In genomic region chr4:106912689-106913041, GRCm38 (mm10) we compare ENCODE assay signal across 8 mouse cellular contexts. TPM values are rescaled to one million over a fixed set of nuclear protein-coding genes. Genes with fewer than 3 reads are reported as not detected.
A peak's percentile ranks its signal among the peaks of the same experiment; 100 is the strongest.
DNase-seq lines count a peak whose midpoint lies in the region; ATAC-seq and TF ChIP-seq lines count a peak whose summit lies in the region.

No protein-coding gene starts in this region.

- H3K9ac ChIP-seq in heart, embryonic 12.5 days, result peak overlapping the region; percentile 99
- peak overlapping the region; percentile 99 for H3K9ac ChIP-seq in forebrain, embryonic 14.5 days (ENCODE audit: low read length)
- H3K9ac ChIP-seq in liver, embryonic 15.5 days, result peak overlapping the region; percentile 99

- peaks cover 37% of the 10 kb centered on the region for H3K36me3 ChIP-seq in heart, embryonic 12.5 days
- peaks cover 45% of the 10 kb centered on the region for H3K36me3 ChIP-seq in E14TG2a.4 (ENCODE audit: insufficient read depth, low read length)
- peaks cover 43% of the 10 kb centered on the region for H3K36me3 ChIP-seq in forebrain, embryonic 14.5 days (ENCODE audit: control insufficient read depth, insufficient read depth, low read length)
- H3K36me3 ChIP-seq in liver, embryonic 15.5 days (replicated peaks), result peaks cover 48% of the 10 kb centered on the region

- no peak for ATAC-seq in heart, embryonic 12.5 days (ENCODE audit: insufficient number of reproducible peaks, low FRiP score)
- no peak for ATAC-seq in forebrain, embryonic 14.5 days
- no peak for ATAC-seq in liver, embryonic 15.5 days (ENCODE audit: insufficient read depth)
- no peak for ATAC-seq in granulocyte monocyte progenitor cell, adult 5-6 weeks (replicated peaks; ENCODE audit: poor library complexity, severe bottlenecking)
- ATAC-seq in activated CD4-positive, CD25-positive, alpha-beta regulatory T cell, adult 4 months, result no peak

- no peaks in the 10 kb centered on the region for H3K27me3 ChIP-seq in heart, embryonic 12.5 days (replicated peaks)
- H3K27me3 ChIP-seq in E14TG2a.4 (ENCODE audit: insufficient read depth, low read length), result peaks cover 13% of the 10 kb centered on the region
- H3K27me3 ChIP-seq in forebrain, embryonic 14.5 days (replicated peaks; ENCODE audit: control insufficient read depth, insufficient read depth, low read length), result no peaks in the 10 kb centered on the region
- no peaks in the 10 kb centered on the region for H3K27me3 ChIP-seq in liver, embryonic 15.5 days

- peak overlapping the region; percentile 98 for H3K27ac ChIP-seq in heart, embryonic 12.5 days (ENCODE audit: poor library complexity, severe bottlenecking)
- H3K27ac ChIP-seq in forebrain, embryonic 14.5 days (ENCODE audit: low read depth, low read length), result peak overlapping the region; percentile 98; the same call in 1 of the 2 replicates
- peak overlapping the region; percentile 97 for H3K27ac ChIP-seq in liver, embryonic 15.5 days (replicated peaks)

- peak overlapping the region; percentile 88 for H3K4me3 ChIP-seq in heart, embryonic 12.5 days
- peak overlapping the region; percentile 93 for H3K4me3 ChIP-seq in E14TG2a.4 (replicated peaks; ENCODE audit: low read length)
- peak overlapping the region; percentile 100 for H3K4me3 ChIP-seq in forebrain, embryonic 14.5 days (ENCODE audit: low read depth, low read length)
- peak overlapping the region; percentile 97 for H3K4me3 ChIP-seq in liver, embryonic 15.5 days (replicated peaks)

- TF ChIP-seq CTCF in E14TG2a.4 (conservative IDR thresholded peaks at IDR 0.05; ENCODE audit: low read length), result no peak

- H3K4me2 ChIP-seq in heart, embryonic 12.5 days, result peak overlapping the region; percentile 82
- H3K4me2 ChIP-seq in forebrain, embryonic 14.5 days (ENCODE audit: low read length), result peak overlapping the region; percentile 85
- H3K4me2 ChIP-seq in liver, embryonic 15.5 days, result peak overlapping the region; percentile 94

- peaks cover 53% of the 10 kb centered on the region for H3K4me1 ChIP-seq in heart, embryonic 12.5 days (replicated peaks)
- peaks cover 52% of the 10 kb centered on the region for H3K4me1 ChIP-seq in E14TG2a.4 (replicated peaks; ENCODE audit: low read depth, low read length)
- H3K4me1 ChIP-seq in forebrain, embryonic 14.5 days (ENCODE audit: control insufficient read depth, insufficient read depth, low read length), result peaks cover 38% of the 10 kb centered on the region
- H3K4me1 ChIP-seq in liver, embryonic 15.5 days (replicated peaks), result peaks cover 64% of the 10 kb centered on the region

- WGBS in heart, embryonic 12.5 days, result 3% methylated on average over 6 of the region's 6 CpGs
- 3% methylated on average over 6 of the region's 6 CpGs for WGBS in forebrain, embryonic 14.5 days
- 15% methylated on average over 6 of the region's 6 CpGs for WGBS in liver, embryonic 15.5 days (ENCODE audit: insufficient replicate concordance)

- no peak for DNase-seq in heart, adult 9 months (ENCODE audit: low spot score in 2 of 2)
- DNase-seq in forebrain, embryonic 14.5 days (ENCODE audit: low spot score), result no peak
- no peak for DNase-seq in B cell, adult 2 months

- H3K9me3 ChIP-seq in heart, embryonic 12.5 days (replicated peaks), result no peaks in the 10 kb centered on the region
- no peaks in the 10 kb centered on the region for H3K9me3 ChIP-seq in E14TG2a.4 (ENCODE audit: low read length)
- no peaks in the 10 kb centered on the region for H3K9me3 ChIP-seq in forebrain, embryonic 14.5 days (replicated peaks; ENCODE audit: control insufficient read depth, low read length)
- H3K9me3 ChIP-seq in liver, embryonic 15.5 days (replicated peaks), result no peaks in the 10 kb centered on the region

RNA-seq across cellular contexts. Expression of gene Ssbp3, which starts 2.2 kb away (rescaled TPM):
- 101 and 105 TPM in 2 replicates for polyA plus RNA-seq in heart, embryonic 12.5 days (2016; fragmentation: Nextera tagmentation; extraction: Ambion mirVana)
- 118 and 127 TPM in 2 replicates for polyA plus RNA-seq in forebrain, embryonic 14.5 days (2014; fragmentation: Nextera tagmentation; extraction: Ambion mirVana)
- 45.7 and 50.5 TPM in 2 replicates for polyA plus RNA-seq in liver, embryonic 15.5 days (2015; fragmentation: Nextera tagmentation; extraction: Ambion mirVana)
- total RNA-seq in granulocyte monocyte progenitor cell, adult 5-6 weeks (2014; fragmentation: Nextera tagmentation), result 43.2 and 54.1 TPM in 2 replicates
- total RNA-seq in granulocyte monocyte progenitor cell, adult 5-6 weeks (2017), result 12.9 and 19.2 TPM in 2 replicates
- 10 to 100 TPM; 42.9 to 48.0 TPM for polyA plus RNA-seq in activated CD4-positive, CD25-positive, alpha-beta regulatory T cell, adult 4 months (2017; shearing (Covaris generic))
